Mouse (Mus musculus) E14TG2a.4 (cell line): ENCODE data around the gene Mapkapk3.

Source experiments
- CTCF ChIP-seq: conservative IDR thresholded peaks from 2 replicates; pipeline ENCODE4 v1.5.1; 2014; ENCODE audit warnings: low read length
- NANOG ChIP-seq: IDR thresholded peaks from 2 replicates; pipeline ENCODE4 v1.6.1; 2014; ENCODE audit warnings: borderline replicate concordance, low read length, mixed read lengths
- POU5F1 ChIP-seq: IDR thresholded peaks from 2 replicates; pipeline ENCODE4 v1.6.1; 2014; ENCODE audit warnings: low read length, borderline replicate concordance

GRCm38 (mm10) chr9:107282951-107283350, 6.7 kb downstream of the Mapkapk3 start:
- no peak for TF ChIP-seq CTCF
- no peak for TF ChIP-seq POU5F1
- TF ChIP-seq NANOG: no peak
